Mouse (Mus musculus) small intestine, adult 10 weeks (tissue): ENCODE measurements around the gene Zhx3. TPM values are rescaled to one million over a fixed set of nuclear protein-coding genes. Genes with fewer than 3 reads are reported as not detected.

Experiments used
- polyA plus RNA-seq: library from polyadenylated mRNA; stranded (reverse); fragments of 350-450 nt; fragmentation: Illumina TruSeq; extraction: RNeasy Lipid Tissue Mini Kit (QIAGEN cat#74804); gene quantifications from one replicate; pipeline ENCODE4 v1.2.3, GENCODE M21; 2014; ENCODE audit warnings: low replicate concordance

The Zhx3 gene
- 7.0 TPM for polyA plus RNA-seq

GRCm38 (mm10) chr2:160872890-160873382 is at the start of gene Zhx3:
Zhx3 (minus strand) TSS chr2:160872998.

DNA sequence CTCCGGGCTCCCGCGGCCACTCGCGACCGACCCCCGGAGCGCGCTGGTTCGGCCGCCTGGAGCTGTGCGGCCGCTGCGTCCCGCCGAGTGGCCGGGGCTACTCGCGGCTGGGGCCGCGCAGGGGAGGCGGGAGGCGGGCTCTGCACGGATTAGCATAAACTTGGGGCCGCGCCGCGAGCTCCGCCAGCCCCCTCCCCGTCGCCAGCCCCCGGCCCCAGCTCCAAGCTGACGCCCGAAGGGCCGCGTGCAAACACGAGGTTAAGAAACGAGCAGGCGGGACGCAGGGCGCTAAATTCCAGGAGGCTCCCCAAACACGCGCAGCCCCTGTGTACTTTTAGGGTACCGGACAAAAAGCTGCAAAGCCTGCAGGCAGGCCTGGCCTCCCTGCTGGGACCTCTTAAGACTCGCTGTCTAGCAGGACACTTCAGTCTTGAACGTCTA is 39.5 kb upstream of the Zhx3 start, which contains the start of gene Emilin3:
Emilin3 (minus strand) TSS at position 98 of the 441 bp plus-strand sequence.

GRCm38 (mm10) chr2:160880453-160881195 is 7.8 kb upstream of the Zhx3 start, which contains the start of gene Lpin3:
Lpin3 (plus strand) TSS chr2:160880670.

GRCm38 (mm10) chr2:160731117-160731838 is 141.5 kb downstream of the Zhx3 start, which contains the start of gene Plcg1:
Plcg1 (plus strand) TSS chr2:160731300.

Other genes with a start within 250 kb of the Zhx3 start
- 183 TPM for gene Top1, start 227.1 kb downstream of the Zhx3 start, polyA plus RNA-seq
- 3.8 TPM for gene Plcg1, start 141.7 kb downstream of the Zhx3 start, polyA plus RNA-seq
- 2.6 TPM for gene Lpin3, start 7.7 kb upstream of the Zhx3 start, polyA plus RNA-seq
- gene Emilin3, start 39.3 kb upstream of the Zhx3 start, polyA plus RNA-seq: not detected
- 11.1 TPM for gene Chd6, start 236.1 kb upstream of the Zhx3 start, polyA plus RNA-seq